Mouse (Mus musculus) neutrophil, adult 65 days (primary cell): ENCODE results near the gene Gpsm1. TPM values are rescaled to one million over a fixed set of nuclear protein-coding genes. Genes with fewer than 3 reads are reported as not detected.

Experiments
- total RNA-seq: library from RNA; stranded (reverse); gene quantifications from 2 replicates; pipeline ENCODE4 v1.2.4, GENCODE M21; 2023

Gene Gpsm1
- total RNA-seq, result 25.3 and 46.5 TPM in 2 replicates

DNA sequence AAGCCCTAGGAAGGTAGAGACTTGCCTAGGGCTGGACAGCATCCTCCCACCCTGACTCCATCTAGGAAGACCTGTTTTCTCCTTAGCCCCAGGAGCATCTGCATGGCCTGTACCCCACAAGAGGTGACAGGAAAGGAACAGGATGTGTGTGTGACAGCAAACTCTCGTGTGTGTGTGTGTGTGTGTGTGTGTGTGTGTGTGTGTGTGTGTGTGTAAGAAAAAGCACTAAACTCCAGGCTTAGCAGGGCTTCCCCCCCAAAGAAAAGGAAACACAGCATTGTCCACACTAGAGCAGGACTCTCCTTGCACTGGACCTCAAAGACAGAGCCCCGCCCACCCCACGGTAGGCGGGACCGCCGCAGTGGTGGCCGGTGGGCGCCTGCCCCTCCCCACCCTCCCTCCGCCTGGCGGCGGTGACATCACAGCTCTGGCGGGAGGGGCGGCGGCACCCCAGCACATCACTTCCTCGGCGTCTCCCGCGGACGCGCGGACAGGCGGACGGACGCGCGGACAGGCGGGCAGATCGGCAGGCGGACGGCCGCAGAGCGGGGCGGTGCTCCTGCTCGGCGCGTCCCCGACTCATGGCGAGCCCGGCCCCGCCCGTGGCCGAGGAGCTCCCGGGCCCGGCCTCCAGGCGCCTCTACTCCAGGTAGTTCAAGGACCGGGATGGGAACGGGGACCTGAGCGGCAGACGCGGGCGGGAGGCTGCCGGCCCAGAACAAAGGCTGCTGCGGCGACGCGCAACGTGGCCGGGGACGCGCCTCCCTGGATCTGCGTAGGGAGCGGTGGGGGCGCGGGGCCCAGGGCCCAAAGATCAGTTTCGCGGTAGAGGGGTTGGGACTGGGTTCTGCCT lies at the start of gene Gpsm1:
Gene Gpsm1 (plus strand): TSS at position 444 of the 853 bp plus-strand sequence.

GRCm38 (mm10) chr2:26294457-26294856 lies 20.9 kb upstream of the Gpsm1 start, which contains the start of gene Ccdc187:
TSS of gene Ccdc187 (minus strand) at chr2:26294557.

DNA sequence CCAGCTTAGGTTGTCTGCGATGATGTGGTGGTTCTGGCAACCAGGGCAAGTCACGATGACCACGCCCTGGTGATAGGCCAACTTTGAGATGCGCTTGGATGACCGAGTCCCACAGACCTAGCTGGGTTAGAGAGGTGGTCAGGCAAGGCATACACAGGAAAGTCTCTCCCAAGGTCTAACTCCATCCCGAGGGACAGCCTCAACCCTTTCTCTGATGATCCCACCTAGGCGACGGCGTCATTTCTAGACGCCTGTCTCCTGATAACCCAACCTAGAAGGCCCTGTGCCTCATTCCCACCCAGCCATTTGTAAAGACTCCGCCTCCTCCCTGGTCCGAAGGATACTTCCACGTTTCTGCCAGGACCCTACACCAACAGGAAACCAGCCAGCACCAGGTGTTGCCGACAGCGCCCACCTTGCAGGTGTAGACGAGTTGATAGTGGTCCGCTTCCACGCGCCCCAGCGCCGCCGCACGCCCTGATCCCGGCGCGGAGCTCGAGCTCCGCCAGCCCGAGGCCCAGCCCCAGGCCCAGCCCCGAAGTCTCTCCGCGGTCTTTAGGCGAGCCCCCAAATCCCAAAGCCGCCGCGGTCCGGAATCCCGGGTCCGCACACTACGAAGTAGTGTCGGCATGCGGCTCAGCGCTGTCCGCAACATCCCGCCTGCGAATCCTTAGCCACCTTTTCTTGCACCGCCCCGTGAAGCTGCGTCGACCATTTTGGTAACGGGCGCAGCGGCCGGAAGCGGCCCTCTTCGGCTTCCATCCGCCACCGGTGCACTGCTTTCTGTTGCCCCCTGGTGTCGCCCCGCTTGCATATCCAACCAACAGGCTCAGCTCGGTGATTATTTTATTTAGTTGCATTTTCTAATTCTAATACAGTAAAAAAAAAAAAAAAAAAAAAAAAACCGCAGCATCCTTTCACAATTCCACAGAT lies 36.3 kb downstream of the Gpsm1 start, which contains the start of gene Dnlz:
Gene Dnlz (minus strand): TSS at position 753 of the 933 bp plus-strand sequence.

GRCm38 (mm10) chr2:26360772-26361171 lies 45.5 kb downstream of the Gpsm1 start, which contains the start of gene Card9:
TSS of gene Card9 (minus strand) at chr2:26360918.

DNA sequence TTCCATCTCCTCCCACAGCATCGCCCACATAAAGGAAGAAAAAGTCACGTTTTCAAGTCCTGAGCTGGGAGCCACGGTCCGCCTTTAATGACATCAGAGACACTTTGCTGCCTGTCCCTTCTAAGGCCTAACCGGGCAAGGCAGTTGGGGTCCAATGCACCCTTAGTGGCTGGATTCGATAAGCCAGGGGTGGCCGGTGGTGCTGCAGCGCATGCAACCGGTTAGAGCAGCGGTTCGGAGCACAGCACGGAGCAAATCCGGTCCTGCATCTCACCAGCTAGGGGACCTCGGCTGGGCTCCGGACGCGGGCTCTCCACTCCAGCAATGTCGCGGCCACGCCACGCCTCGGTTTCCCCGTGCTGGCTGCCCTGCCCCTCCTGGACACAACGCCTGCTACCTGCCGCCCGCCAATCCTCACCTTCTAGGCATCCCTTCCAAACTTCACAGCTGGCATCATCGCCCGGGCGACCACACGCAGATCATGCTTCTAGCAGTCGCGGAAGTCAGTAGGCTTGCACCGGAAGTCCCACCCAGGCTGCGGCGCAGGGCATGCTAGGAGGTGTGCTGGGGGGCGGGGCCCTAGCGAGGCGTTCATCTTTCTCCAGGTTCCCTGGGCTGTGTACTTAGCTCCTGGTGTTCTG lies 64.9 kb downstream of the Gpsm1 start, which contains the start of gene Snapc4:
Gene Snapc4 (minus strand): TSS at position 523 of the 641 bp plus-strand sequence.

DNA sequence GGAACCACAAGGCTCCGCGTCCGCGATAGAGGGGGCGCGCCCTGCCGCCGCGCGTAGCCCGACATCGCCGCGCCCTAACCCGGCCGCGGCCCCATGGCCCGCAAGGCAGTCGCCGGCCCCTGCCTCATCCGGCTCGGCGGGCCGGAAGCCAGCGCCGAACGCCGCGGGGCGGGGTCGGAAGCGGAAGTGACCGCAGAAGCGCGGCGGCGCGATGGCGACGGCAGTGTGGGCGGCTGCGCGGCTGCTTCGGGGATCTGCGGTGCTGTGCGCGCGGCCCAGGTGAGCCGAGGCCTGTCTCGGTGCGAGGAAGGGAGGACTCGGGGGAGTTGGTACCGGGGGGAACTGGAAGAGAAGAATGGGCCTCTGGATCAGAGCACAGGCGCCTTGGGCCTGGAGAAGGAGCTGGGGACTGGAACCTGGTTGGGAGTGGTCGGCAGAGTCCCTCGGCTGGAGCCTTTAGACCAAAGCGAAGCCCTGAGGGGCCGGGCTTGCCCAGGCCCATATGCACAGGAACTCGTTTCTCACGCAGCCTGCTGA lies 73.9 kb downstream of the Gpsm1 start, which contains the start of the genes Entr1 and Pmpca:
Gene Entr1 (minus strand): TSS at position 163 of the 537 bp plus-strand sequence.
Gene Pmpca (plus strand): TSS at position 186 of the 537 bp plus-strand sequence.

Other genes with a start within 250 kb of the Gpsm1 start
- gene Nacc2, start 192.3 kb upstream of the Gpsm1 start, total RNA-seq, result 1.0 and 1.5 TPM in 2 replicates
- not detected in 2 replicates for gene Lhx3, start 107.2 kb upstream of the Gpsm1 start, total RNA-seq
- gene Qsox2, start 78.0 kb upstream of the Gpsm1 start, total RNA-seq, result 1.7 and 2.0 TPM in 2 replicates
- not detected in 2 replicates for gene Ccdc187, start 21.0 kb upstream of the Gpsm1 start, total RNA-seq
- 3.6 and 3.8 TPM in 2 replicates for gene Dnlz, start 36.6 kb downstream of the Gpsm1 start, total RNA-seq
- gene Card9, start 45.4 kb downstream of the Gpsm1 start, total RNA-seq, result 168 and 193 TPM in 2 replicates
- 11.2 and 22.6 TPM in 2 replicates for gene Snapc4, start 65.1 kb downstream of the Gpsm1 start, total RNA-seq
- 91.6 and 110 TPM in 2 replicates for gene Entr1, start 73.8 kb downstream of the Gpsm1 start, total RNA-seq
- gene Pmpca, start 73.8 kb downstream of the Gpsm1 start, total RNA-seq, result 53.3 and 70.5 TPM in 2 replicates
- gene Inpp5e, start 93.7 kb downstream of the Gpsm1 start, total RNA-seq, result 13.9 and 24.1 TPM in 2 replicates
- gene Sec16a, start 129.7 kb downstream of the Gpsm1 start, total RNA-seq, result 54.5 and 65.3 TPM in 2 replicates
- gene Notch1, start 201.1 kb downstream of the Gpsm1 start, total RNA-seq, result 232 and 234 TPM in 2 replicates